Mouse (Mus musculus) midbrain, embryonic 16.5 days (tissue): ENCODE results near the gene Eef1b2. TPM values are rescaled to one million over a fixed set of nuclear protein-coding genes. Genes with fewer than 3 reads are reported as not detected.
"Not testable (repeated sequence)": the region's sequence is repeated elsewhere in the genome, so short reads cannot be mapped to it uniquely, and the experiment has no call there.

ENCODE experiments used
- ATAC-seq: fragments of 200-750 bp; cut with Nextera tagmentation; 2 replicates; pipeline ENCODE4 v1.8.0; 2017; ENCODE audit warnings: moderate TSS enrichment
- H3K27ac ChIP-seq: fragments of 300-500 bp; sonication (generic); 2 replicates; pipeline ENCODE4 v1.5.1; 2014; ENCODE audit warnings: mild to moderate bottlenecking, low read length, mixed read lengths
- H3K27me3 ChIP-seq: fragments of 300-500 bp; sonication (generic); 2 replicates; pipeline ENCODE4 v1.6.1; 2014; ENCODE audit warnings: low read depth, low read length, mixed read lengths; ENCODE audit not compliant: control insufficient read depth, insufficient read depth
- H3K36me3 ChIP-seq: fragments of 300-500 bp; sonication (generic); 2 replicates; pipeline ENCODE4 v1.6.1; 2014; ENCODE audit warnings: mild to moderate bottlenecking, low read length, moderate library complexity, mixed read lengths; ENCODE audit not compliant: control insufficient read depth, insufficient read depth
- H3K4me1 ChIP-seq: fragments of 300-500 bp; sonication (generic); 2 replicates; pipeline ENCODE4 v1.6.1; 2014; ENCODE audit warnings: mild to moderate bottlenecking, low read length, mixed read lengths; ENCODE audit not compliant: control insufficient read depth, insufficient read depth
- H3K4me2 ChIP-seq: fragments of 300-500 bp; sonication (generic); 2 replicates; pipeline ENCODE4 v1.6.1; 2014; ENCODE audit warnings: mild to moderate bottlenecking, low read length, mixed read lengths
- H3K4me3 ChIP-seq: fragments of 300-500 bp; sonication (generic); 2 replicates; pipeline ENCODE4 v1.5.1; 2014; ENCODE audit warnings: low read depth, mild to moderate bottlenecking, low read length, moderate library complexity, mixed read lengths
- H3K9ac ChIP-seq: fragments of 300-500 bp; sonication (generic); 2 replicates; pipeline ENCODE4 v1.6.1; 2014; ENCODE audit warnings: low read depth, low read length, mixed read lengths
- H3K9me3 ChIP-seq: fragments of 300-500 bp; sonication (generic); replicated peaks from 2 replicates; pipeline ENCODE4 v1.6.1; 2014; ENCODE audit warnings: mild to moderate bottlenecking, low read length, mixed read lengths; ENCODE audit not compliant: control insufficient read depth, poor library complexity, severe bottlenecking
- WGBS: fragments of 180-500 bp; shearing (Covaris S2); extraction: QIAGEN DNeasy Blood & Tissue Kit; methylation state at CpG from one replicate; pipeline ENCODE4 v1.1.7; 2014; 5-methylcytosine and 5-hydroxymethylcytosine counted together
- polyA plus RNA-seq: library from polyadenylated mRNA; unstranded; fragments of >200 nt; fragmentation: Nextera tagmentation; extraction: Ambion mirVana; gene quantifications from 2 replicates; pipeline ENCODE4 v1.2.1, GENCODE M21; 2015

Eef1b2 gene
- 433 and 447 TPM in 2 replicates for polyA plus RNA-seq

GRCm38 (mm10) chr1:63176604-63177421 lies at the start of gene Eef1b2, which contains the start of gene Ndufs1:
TSS of gene Eef1b2 (plus strand) at chr1:63176825.
TSS of gene Ndufs1 (minus strand) at chr1:63176833.
- peak; percentile 91 for ATAC-seq
- Histone ChIP-seq H3K4me1 (peaks cover 31% of the 10 kb centered on the region), H3K4me2 (peak within 1 kb of the TSS; percentile 93), H3K9me3 (no peaks in the 10 kb centered on the region), H3K27me3 (no peaks in the 10 kb centered on the region), H3K36me3 (peaks cover 3% of the 10 kb centered on the region; the same call in 1 of the 2 replicates), H3K9ac (peak within 1 kb of the TSS; percentile 98), H3K27ac (peak within 1 kb of the TSS; percentile 94), H3K4me3 (peak within 1 kb of the TSS; percentile 98)
- under 1% methylated on average over 72 of the region's 72 CpGs for WGBS

GRCm38 (mm10) chr1:63129273-63129672 lies 47.4 kb upstream of the Eef1b2 start:
- no peak overlapping the region for H3K4me3 ChIP-seq
- H3K36me3 ChIP-seq = peaks cover 3% of the 10 kb centered on the region; the same call in 1 of the 2 replicates
- 14% methylated on average over 3 of the region's 3 CpGs for WGBS
- H3K27ac ChIP-seq = no peak overlapping the region
- peaks cover 7% of the 10 kb centered on the region for H3K4me1 ChIP-seq
- no peaks in the 10 kb centered on the region for H3K27me3 ChIP-seq
- H3K9ac ChIP-seq = no peak overlapping the region
- ATAC-seq = no peak
- no peaks in the 10 kb centered on the region for H3K9me3 ChIP-seq
- no peak overlapping the region for H3K4me2 ChIP-seq

- Histone ChIP-seq H3K4me1 (peaks cover 7% of the 10 kb centered on the region), H3K27ac (no peak overlapping the region), H3K9me3 (no peaks in the 10 kb centered on the region), H3K27me3 (no peaks in the 10 kb centered on the region), H3K36me3 (peaks cover 3% of the 10 kb centered on the region; the same call in 1 of the 2 replicates), H3K4me2 (peak overlapping the region; percentile 57), H3K4me3 (peak overlapping the region; percentile 27), H3K9ac (no peak overlapping the region)
- WGBS = 25% methylated on average over 18 of the region's 18 CpGs
- peak; percentile 70; the same call in 1 of the 2 replicates for ATAC-seq
These were observed 46.6 kb upstream of the Eef1b2 start for GRCm38 (mm10) chr1:63129857-63130690.

GRCm38 (mm10) chr1:63130883-63131282 lies 45.7 kb upstream of the Eef1b2 start:
- ATAC-seq = no peak
- 86% methylated on average over 2 of the region's 2 CpGs for WGBS
- no peaks in the 10 kb centered on the region for H3K9me3 ChIP-seq

GRCm38 (mm10) chr1:63131766-63132165 lies 44.9 kb upstream of the Eef1b2 start:
- Histone ChIP-seq H3K36me3 (0 out of 2 replicates have a peak, but pooled peaks cover 3% of the 10 kb centered on the region), H3K4me2 (no peak overlapping the region), H3K27ac (no peak overlapping the region), H3K9ac (no peak overlapping the region), H3K9me3 (no peaks in the 10 kb centered on the region), H3K4me1 (peaks cover 7% of the 10 kb centered on the region), H3K27me3 (no peaks in the 10 kb centered on the region), H3K4me3 (no peak overlapping the region)
- WGBS = 93% methylated on average over 11 of the region's 11 CpGs
- no peak for ATAC-seq

More at GRCm38 (mm10) chr1:63130883-63131282, 45.7 kb upstream of the Eef1b2 start:
- no peak overlapping the region for H3K9ac ChIP-seq
- peaks cover 7% of the 10 kb centered on the region for H3K4me1 ChIP-seq
- 0 out of 2 replicates have a peak, but pooled peaks cover 3% of the 10 kb centered on the region for H3K36me3 ChIP-seq
- H3K4me2 ChIP-seq = no peak overlapping the region
- no peak overlapping the region for H3K27ac ChIP-seq
- no peak overlapping the region for H3K4me3 ChIP-seq
- no peaks in the 10 kb centered on the region for H3K27me3 ChIP-seq

DNA sequence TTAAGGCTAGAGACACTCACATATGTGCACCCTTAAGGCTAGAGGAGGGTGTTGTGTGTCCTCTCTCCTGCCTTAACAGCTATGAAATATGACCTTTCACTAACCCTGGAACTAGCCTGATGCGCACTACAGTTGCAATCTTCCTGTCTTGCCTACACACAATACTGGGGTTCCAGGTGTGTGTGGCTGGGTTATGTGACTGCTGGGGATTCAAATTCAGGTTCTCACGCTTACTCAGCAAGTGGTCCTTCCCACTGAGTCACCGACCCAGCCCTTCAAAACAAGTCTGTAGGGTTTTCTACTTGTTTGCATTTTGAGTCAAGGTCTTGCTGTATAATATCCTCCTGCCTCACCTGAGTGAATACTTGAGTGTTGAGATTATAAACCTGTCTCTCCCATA lies 42.1 kb upstream of the Eef1b2 start:
- Histone ChIP-seq H3K27ac (no peak overlapping the region), H3K36me3 (peaks cover 6% of the 10 kb centered on the region; the same call in 1 of the 2 replicates), H3K4me3 (no peak overlapping the region), H3K9me3 (no peaks in the 10 kb centered on the region), H3K4me1 (peaks cover 5% of the 10 kb centered on the region; the same call in 1 of the 2 replicates), H3K9ac (no peak overlapping the region), H3K4me2 (no peak overlapping the region), H3K27me3 (no peaks in the 10 kb centered on the region)
- WGBS = 82% methylated on average over 3 of the region's 3 CpGs
- no peak for ATAC-seq

GRCm38 (mm10) chr1:63137971-63138370 lies 38.7 kb upstream of the Eef1b2 start:
- H3K27ac ChIP-seq = no peak overlapping the region

DNA sequence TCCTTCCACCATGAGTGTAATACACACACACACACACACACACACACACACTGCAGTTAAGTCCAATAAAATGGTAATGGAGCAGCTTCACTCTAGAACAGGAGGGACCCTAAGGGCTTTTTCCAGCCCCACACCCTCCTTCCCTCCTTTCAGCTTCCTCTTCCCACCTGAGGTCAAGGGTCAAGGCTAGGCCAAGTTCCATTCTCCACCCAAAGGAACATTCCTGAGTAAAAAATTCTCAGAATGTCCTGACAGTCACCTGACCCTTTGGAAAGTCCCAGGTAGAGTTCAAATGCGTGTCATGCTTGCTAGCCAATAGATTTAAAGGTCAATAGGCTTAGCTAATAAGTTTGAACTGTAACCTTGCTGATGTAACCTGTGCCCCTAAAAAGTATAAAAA lies 38.0 kb upstream of the Eef1b2 start:
- not testable (repeated sequence) for H3K9me3 ChIP-seq, H3K4me2 ChIP-seq, ATAC-seq, H3K9ac ChIP-seq, H3K4me3 ChIP-seq, H3K27ac ChIP-seq, H3K4me1 ChIP-seq, H3K36me3 ChIP-seq, H3K27me3 ChIP-seq
- WGBS = 95% methylated on average over 1 of the region's 1 CpGs

More at GRCm38 (mm10) chr1:63137971-63138370, 38.7 kb upstream of the Eef1b2 start:
- WGBS = 80% methylated on average over 2 of the region's 2 CpGs
- Histone ChIP-seq H3K4me3 (no peak overlapping the region), H3K9me3 (no peaks in the 10 kb centered on the region), H3K4me2 (no peak overlapping the region), H3K4me1 (no peaks in the 10 kb centered on the region), H3K9ac (no peak overlapping the region), H3K36me3 (peaks cover 4% of the 10 kb centered on the region; the same call in 1 of the 2 replicates), H3K27me3 (no peaks in the 10 kb centered on the region)
- ATAC-seq = no peak
